Mouse (Mus musculus) intestine, postnatal 0 days (tissue): ENCODE measurements around the gene Krt79. TPM values are rescaled to one million over a fixed set of nuclear protein-coding genes. Genes with fewer than 3 reads are reported as not detected.
A peak's percentile ranks its signal among the peaks of the same experiment; 100 is the strongest.

Experiments used
- ATAC-seq: fragments of 200-750 bp; cut with Nextera tagmentation; 2 replicates; pipeline ENCODE4 v1.8.0; 2017; ENCODE audit warnings: mild to moderate bottlenecking, moderate TSS enrichment, moderate library complexity
- H3K27ac ChIP-seq: fragments of 300-500 bp; sonication (generic); 2 replicates; pipeline ENCODE4 v1.5.1; 2014; ENCODE audit warnings: mild to moderate bottlenecking, low read depth, low read length, moderate library complexity
- H3K27me3 ChIP-seq: fragments of 300-500 bp; sonication (generic); replicated peaks from 2 replicates; pipeline ENCODE4 v1.6.1; 2014; ENCODE audit warnings: low read length, mixed read lengths; ENCODE audit not compliant: control insufficient read depth, insufficient read depth
- H3K36me3 ChIP-seq: fragments of 300-500 bp; sonication (generic); 2 replicates; pipeline ENCODE4 v1.6.1; 2014; ENCODE audit warnings: mild to moderate bottlenecking, moderate library complexity; ENCODE audit not compliant: control insufficient read depth, insufficient read depth
- H3K4me1 ChIP-seq: fragments of 300-500 bp; sonication (generic); replicated peaks from 2 replicates; pipeline ENCODE4 v1.6.1; 2014; ENCODE audit warnings: antibody characterized with exemption, low read length, mixed read lengths; ENCODE audit not compliant: control insufficient read depth, insufficient read depth
- H3K4me2 ChIP-seq: fragments of 300-500 bp; sonication (generic); replicated peaks from 2 replicates; pipeline ENCODE4 v1.6.1; 2014; ENCODE audit warnings: low read depth, mild to moderate bottlenecking, moderate library complexity
- H3K4me3 ChIP-seq: fragments of 300-500 bp; sonication (generic); 2 replicates; pipeline ENCODE4 v1.5.1; 2014; ENCODE audit warnings: low read depth, low read length
- H3K9ac ChIP-seq: fragments of 300-500 bp; sonication (generic); 2 replicates; pipeline ENCODE4 v1.6.1; 2014; ENCODE audit warnings: mild to moderate bottlenecking, low read depth, low read length
- H3K9me3 ChIP-seq: fragments of 300-500 bp; sonication (generic); 2 replicates; pipeline ENCODE4 v1.6.1; 2016; ENCODE audit warnings: mixed run types; ENCODE audit not compliant: control insufficient read depth
- CTCF ChIP-seq: sonication (generic); IDR thresholded peaks from 2 replicates; pipeline ENCODE4 v1.5.1; 2016; ENCODE audit warnings: low read depth, mild to moderate bottlenecking, control low read depth, antibody characterized with exemption, moderate library complexity
- WGBS: fragments of 180-500 bp; shearing (Covaris S2); extraction: QIAGEN DNeasy Blood & Tissue Kit; methylation state at CpG from one replicate; pipeline ENCODE4 v1.1.7; 2014; 5-methylcytosine and 5-hydroxymethylcytosine counted together
- polyA plus RNA-seq: library from polyadenylated mRNA; unstranded; fragments of >200 nt; fragmentation: Nextera tagmentation; extraction: Ambion mirVana; gene quantifications from 2 replicates; pipeline ENCODE4 v1.2.1, GENCODE M21; 2015

Gene Krt79
- polyA plus RNA-seq, 1 experiment from 2014 or later = 0.21 TPM

GRCm38 (mm10) chr15:101980849-101981248 lies 40.7 kb upstream of the Krt79 start:
- no peak for TF ChIP-seq CTCF
- peaks cover 16% of the 10 kb centered on the region for H3K4me1 ChIP-seq
- H3K4me2 ChIP-seq = no peak overlapping the region
- ATAC-seq = peak; percentile 22; the same call in 1 of the 2 replicates
- H3K9me3 ChIP-seq = no peaks in the 10 kb centered on the region
- peak overlapping the region; percentile 68; the same call in 1 of the 2 replicates for H3K27ac ChIP-seq
- 29% methylated on average over 6 of the region's 6 CpGs for WGBS
- no peaks in the 10 kb centered on the region for H3K27me3 ChIP-seq
- no peak overlapping the region for H3K4me3 ChIP-seq
- no peaks in the 10 kb centered on the region for H3K36me3 ChIP-seq
- H3K9ac ChIP-seq = 0 out of 2 replicates have a peak overlapping the region, but pooled peaks have one; percentile 13

GRCm38 (mm10) chr15:101977043-101977726 lies 37.1 kb upstream of the Krt79 start:
- WGBS = 1% methylated on average over 36 of the region's 39 CpGs
- peak; percentile 45 for TF ChIP-seq CTCF

GRCm38 (mm10) chr15:101976641-101977040 lies 36.5 kb upstream of the Krt79 start:
- Histone ChIP-seq H3K9me3 (no peaks in the 10 kb centered on the region), H3K27ac (peak overlapping the region; percentile 99), H3K4me1 (peaks cover 20% of the 10 kb centered on the region), H3K9ac (peak overlapping the region; percentile 54), H3K36me3 (no peaks in the 10 kb centered on the region), H3K4me3 (no peak overlapping the region), H3K27me3 (no peaks in the 10 kb centered on the region), H3K4me2 (peak overlapping the region; percentile 58)
- no peak for TF ChIP-seq CTCF
- ATAC-seq = no peak
- WGBS = 36% methylated on average over 3 of the region's 3 CpGs

More at GRCm38 (mm10) chr15:101977043-101977726, 37.1 kb upstream of the Krt79 start:
- Histone ChIP-seq H3K27me3 (no peaks in the 10 kb centered on the region), H3K9ac (peak overlapping the region; percentile 54), H3K4me2 (peak overlapping the region; percentile 58), H3K27ac (peak overlapping the region; percentile 99), H3K4me3 (0 out of 2 replicates have a peak overlapping the region, but pooled peaks have one; percentile 7), H3K36me3 (no peaks in the 10 kb centered on the region), H3K4me1 (peaks cover 20% of the 10 kb centered on the region), H3K9me3 (no peaks in the 10 kb centered on the region)
- ATAC-seq = peak; percentile 91

GRCm38 (mm10) chr15:101976023-101976422 lies 35.9 kb upstream of the Krt79 start:
- peak; percentile 67 for ATAC-seq

GRCm38 (mm10) chr15:101974083-101974845 lies 34.1 kb upstream of the Krt79 start:
- ATAC-seq = no peak
- H3K27ac ChIP-seq = peak overlapping the region; percentile 99
- H3K36me3 ChIP-seq = no peaks in the 10 kb centered on the region
- peaks cover 20% of the 10 kb centered on the region for H3K4me1 ChIP-seq
- WGBS = 53% methylated on average over 14 of the region's 16 CpGs
- no peaks in the 10 kb centered on the region for H3K9me3 ChIP-seq
- no peak overlapping the region for H3K9ac ChIP-seq
- peak overlapping the region; percentile 27; the same call in 1 of the 2 replicates for H3K4me2 ChIP-seq
- H3K4me3 ChIP-seq = no peak overlapping the region
- no peaks in the 10 kb centered on the region for H3K27me3 ChIP-seq
- no peak for TF ChIP-seq CTCF

More at GRCm38 (mm10) chr15:101976023-101976422, 35.9 kb upstream of the Krt79 start:
- peaks cover 20% of the 10 kb centered on the region for H3K4me1 ChIP-seq
- 18% methylated on average over 5 of the region's 5 CpGs for WGBS
- no peaks in the 10 kb centered on the region for H3K36me3 ChIP-seq
- no peak overlapping the region for H3K4me3 ChIP-seq
- no peak overlapping the region for H3K4me2 ChIP-seq
- H3K27me3 ChIP-seq = no peaks in the 10 kb centered on the region
- peak overlapping the region; percentile 99 for H3K27ac ChIP-seq
- H3K9me3 ChIP-seq = no peaks in the 10 kb centered on the region
- TF ChIP-seq CTCF = no peak
- H3K9ac ChIP-seq = no peak overlapping the region

GRCm38 (mm10) chr15:101973414-101974077 lies 33.4 kb upstream of the Krt79 start:
- Histone ChIP-seq H3K36me3 (no peaks in the 10 kb centered on the region), H3K4me1 (peaks cover 20% of the 10 kb centered on the region), H3K27me3 (no peaks in the 10 kb centered on the region), H3K4me2 (no peak overlapping the region), H3K4me3 (no peak overlapping the region), H3K9me3 (no peaks in the 10 kb centered on the region), H3K9ac (no peak overlapping the region), H3K27ac (no peak overlapping the region)
- 0 out of 2 replicates have a peak, but pooled peaks have one; percentile 10 for ATAC-seq
- peak; percentile 99 for TF ChIP-seq CTCF
- WGBS = 14% methylated on average over 15 of the region's 15 CpGs
